Mouse (Mus musculus) c-Kit-positive CD71-negative TER-119-negative erythroid progenitor cells, embryonic 14.5 days (primary cell): ENCODE measurements around the gene Setd3.

ENCODE experiments used
- DNase-seq: peaks from one replicate; pipeline ENCODE4 v3.0.0-alpha.2; 2013; ENCODE audit warnings: low read depth

Setd3 gene

GRCm38 (mm10) chr12:108072907-108073306, 106.2 kb downstream of the Setd3 start:
- no peak for DNase-seq

GRCm38 (mm10) chr12:108070685-108071662, 108.1 kb downstream of the Setd3 start:
- no peak for DNase-seq

GRCm38 (mm10) chr12:108069504-108069903, 109.6 kb downstream of the Setd3 start:
- DNase-seq: no peak

GRCm38 (mm10) chr12:108067811-108068375, 111.2 kb downstream of the Setd3 start:
- no peak for DNase-seq

GRCm38 (mm10) chr12:108067231-108067630, 111.9 kb downstream of the Setd3 start:
- no peak for DNase-seq

GRCm38 (mm10) chr12:108064396-108064998, 114.6 kb downstream of the Setd3 start:
- DNase-seq: no peak

- DNase-seq: no peak
These were observed 115.1 kb downstream of the Setd3 start for GRCm38 (mm10) chr12:108063986-108064385.

GRCm38 (mm10) chr12:108062137-108062536, 117.0 kb downstream of the Setd3 start:
- DNase-seq: no peak

GRCm38 (mm10) chr12:108061661-108062060, 117.5 kb downstream of the Setd3 start:
- DNase-seq: no peak
